In genomic region chr10:99081569-99081990, GRCm38 (mm10) we compare ENCODE assay signal across 22 mouse cellular contexts. TPM values are rescaled to one million over a fixed set of nuclear protein-coding genes. Genes with fewer than 3 reads are reported as not detected.
A peak's percentile ranks its signal among the peaks of the same experiment; 100 is the strongest.
DNase-seq lines count a peak whose midpoint lies in the region; ATAC-seq lines count a peak whose summit lies in the region.
"Had no signal": no experiment of that assay in that cellular context is flagged by ENCODE, and none has a peak within 500 bp of the region (broad histone marks: within the 10 kb centered on the region; RNA-seq: fewer than 3 reads in every experiment).

No protein-coding gene starts in this region.

- no peak overlapping the region for H3K27ac ChIP-seq in forebrain, embryonic 11.5 days (ENCODE audit: low read depth, low read length)
- H3K27ac ChIP-seq in forebrain, embryonic 12.5 days: no peak overlapping the region
- H3K27ac ChIP-seq: neural tube, embryonic 12.5 days had no signal

- H3K36me3 ChIP-seq in forebrain, embryonic 11.5 days (ENCODE audit: control insufficient read depth, insufficient read depth, low read length): no peaks in the 10 kb centered on the region
- no peaks in the 10 kb centered on the region for H3K36me3 ChIP-seq in forebrain, embryonic 12.5 days (replicated peaks)
- H3K36me3 ChIP-seq: neural tube, embryonic 12.5 days had no signal

- WGBS in forebrain, embryonic 11.5 days: 89% methylated on average over 10 of the region's 10 CpGs
- WGBS in forebrain, embryonic 12.5 days: 91% methylated on average over 10 of the region's 10 CpGs

- H3K4me2 ChIP-seq in forebrain, embryonic 11.5 days (ENCODE audit: low read depth, low read length, severe bottlenecking): no peak overlapping the region
- no peak overlapping the region for H3K4me2 ChIP-seq in forebrain, embryonic 12.5 days
- H3K4me2 ChIP-seq: liver, embryonic 11.5 days; neural tube, embryonic 12.5 days had no signal

- no peaks in the 10 kb centered on the region for H3K4me1 ChIP-seq in forebrain, embryonic 11.5 days (replicated peaks; ENCODE audit: control insufficient read depth, insufficient read depth, low read length)
- H3K4me1 ChIP-seq in forebrain, embryonic 12.5 days: no peaks in the 10 kb centered on the region
- H3K4me1 ChIP-seq: neural tube, embryonic 12.5 days had no signal

- peak; percentile 29 for DNase-seq in CD4-positive, CD25-positive, alpha-beta regulatory T cell, adult 2 months (ENCODE audit: low read depth, low spot score)
- peak; percentile 94 for DNase-seq in 416B (ENCODE audit: low read depth)
- no peak for DNase-seq in urinary bladder, postnatal 25 days (ENCODE audit: low spot score)
- DNase-seq in forebrain, embryonic 11.5 days (ENCODE audit: low spot score): no peak
- DNase-seq: cerebellum, adult 9-11 months; forebrain, postnatal 0 days; kidney, adult 9 months; lung, postnatal 10 days; midbrain, embryonic 14.5 days; retina, postnatal 1 day had no signal

- no peak overlapping the region for H3K9ac ChIP-seq in forebrain, embryonic 11.5 days (ENCODE audit: low read length)
- H3K9ac ChIP-seq in forebrain, embryonic 12.5 days: no peak overlapping the region
- H3K9ac ChIP-seq: forebrain, postnatal 0 days; neural tube, embryonic 12.5 days had no signal

- no peak for ATAC-seq in CD4-positive, CD25-positive, alpha-beta regulatory T cell, adult 4 months
- peak; percentile 55 for ATAC-seq in common myeloid progenitor, adult 5-6 weeks (replicated peaks; ENCODE audit: low read depth, poor library complexity, severe bottlenecking)
- ATAC-seq in megakaryocyte progenitor cell, adult 5-6 weeks (replicated peaks; ENCODE audit: poor library complexity): peak; percentile 53
- ATAC-seq in forebrain, embryonic 11.5 days (replicated peaks; ENCODE audit: low FRiP score): no peak
- no peak for ATAC-seq in forebrain, embryonic 12.5 days (ENCODE audit: low FRiP score)
- ATAC-seq: forebrain, postnatal 0 days had no signal

- H3K9me3 ChIP-seq in forebrain, embryonic 11.5 days (ENCODE audit: control insufficient read depth, low read length): no peaks in the 10 kb centered on the region
- no peaks in the 10 kb centered on the region for H3K9me3 ChIP-seq in forebrain, embryonic 12.5 days
- H3K9me3 ChIP-seq: neural tube, embryonic 12.5 days had no signal

- no peak overlapping the region for H3K4me3 ChIP-seq in forebrain, embryonic 11.5 days (ENCODE audit: low read depth, low read length)
- H3K4me3 ChIP-seq in forebrain, embryonic 12.5 days (replicated peaks): no peak overlapping the region
- H3K4me3 ChIP-seq: neural tube, embryonic 12.5 days had no signal

- no peaks in the 10 kb centered on the region for H3K27me3 ChIP-seq in forebrain, embryonic 11.5 days (ENCODE audit: control insufficient read depth, insufficient read depth, low read length)
- no peaks in the 10 kb centered on the region for H3K27me3 ChIP-seq in forebrain, embryonic 12.5 days
- H3K27me3 ChIP-seq: neural tube, embryonic 12.5 days had no signal

RNA-seq across cellular contexts. Expression of gene Poc1b, which starts 25.3 kb away (rescaled TPM):
- polyA plus RNA-seq in CD4-positive, CD25-positive, alpha-beta regulatory T cell, adult 4 months (2017; shearing (Covaris generic)): 10 to 100 TPM; 10.0 TPM
- total RNA-seq in common myeloid progenitor, adult 5-6 weeks (2017): 20.3 and 22.9 TPM in 2 replicates
- total RNA-seq in megakaryocyte progenitor cell, adult 5-6 weeks (2015): 32.8 and 41.8 TPM in 2 replicates
- total RNA-seq in megakaryocyte progenitor cell, adult 5-6 weeks (2017): 10.6 and 12.0 TPM in 2 replicates
- 42.7 and 43.7 TPM in 2 replicates for polyA plus RNA-seq in forebrain, embryonic 11.5 days (2014; fragmentation: Nextera tagmentation; extraction: Ambion mirVana)
- 24.6 and 25.5 TPM in 2 replicates for polyA plus RNA-seq in forebrain, embryonic 12.5 days (2016; fragmentation: Nextera tagmentation; extraction: Ambion mirVana)

RNA-seq across cellular contexts. Expression of gene Galnt4, which starts 26.4 kb away (rescaled TPM):
- 1 to 10 TPM; 2.8 to 3.3 TPM for polyA plus RNA-seq in CD4-positive, CD25-positive, alpha-beta regulatory T cell, adult 4 months (2017; shearing (Covaris generic))
- 9.2 and 9.6 TPM in 2 replicates for total RNA-seq in common myeloid progenitor, adult 5-6 weeks (2017)
- total RNA-seq in megakaryocyte progenitor cell, adult 5-6 weeks (2015): 8.5 and 10.8 TPM in 2 replicates
- total RNA-seq in megakaryocyte progenitor cell, adult 5-6 weeks (2017): 9.9 and 11.8 TPM in 2 replicates
- 4.7 and 5.6 TPM in 2 replicates for polyA plus RNA-seq in forebrain, embryonic 11.5 days (2014; fragmentation: Nextera tagmentation; extraction: Ambion mirVana)
- 4.4 and 5.1 TPM in 2 replicates for polyA plus RNA-seq in forebrain, embryonic 12.5 days (2016; fragmentation: Nextera tagmentation; extraction: Ambion mirVana)

RNA-seq across cellular contexts. Expression of gene Phxr2, which starts 44.5 kb away (rescaled TPM):
- under 1 TPM in 1 of 2 experiments, not detected in 1; 0.47 TPM for polyA plus RNA-seq in CD4-positive, CD25-positive, alpha-beta regulatory T cell, adult 4 months (2017; shearing (Covaris generic))
- not detected in 2 replicates for total RNA-seq in common myeloid progenitor, adult 5-6 weeks (2017)
- not detected in 2 replicates for total RNA-seq in megakaryocyte progenitor cell, adult 5-6 weeks (2015)
- not detected in 2 replicates for total RNA-seq in megakaryocyte progenitor cell, adult 5-6 weeks (2017)
- not detected in 2 replicates for polyA plus RNA-seq in forebrain, embryonic 11.5 days (2014; fragmentation: Nextera tagmentation; extraction: Ambion mirVana)
- not detected in 2 replicates for polyA plus RNA-seq in forebrain, embryonic 12.5 days (2016; fragmentation: Nextera tagmentation; extraction: Ambion mirVana)
- total RNA-seq: forebrain, postnatal 0 days; heart, postnatal 25 days; layer of hippocampus, postnatal 10 days had no signal
- polyA plus RNA-seq: brain, embryonic 14.5 days; embryonic facial prominence, embryonic 14.5 days; forebrain, postnatal 0 days; gonadal fat pad, adult 2 months; stomach, embryonic 14.5 days had no signal

Comparison
In these comparisons a context has a peak if more than half of its experiments do, and no peak if none do; other contexts are left out.
1. DNase-seq: peak in CD4-positive, CD25-positive, alpha-beta regulatory T cell, adult 2 months (single experiment) and 416B (single experiment); none in urinary bladder, postnatal 25 days (single experiment) and forebrain, embryonic 11.5 days (single experiment).
2. ATAC-seq: peak in common myeloid progenitor, adult 5-6 weeks (single experiment) and megakaryocyte progenitor cell, adult 5-6 weeks (single experiment); none in CD4-positive, CD25-positive, alpha-beta regulatory T cell, adult 4 months (single experiment), forebrain, embryonic 11.5 days (single experiment) and forebrain, embryonic 12.5 days (single experiment).